In genomic region chr6:92034713-92035112, GRCm38 (mm10) we compare ENCODE assay signal across 11 mouse cellular contexts. TPM values are rescaled to one million over a fixed set of nuclear protein-coding genes. Genes with fewer than 3 reads are reported as not detected.
A peak's percentile ranks its signal among the peaks of the same experiment; 100 is the strongest.
DNase-seq lines count a peak whose midpoint lies in the region; ATAC-seq lines count a peak whose summit lies in the region.
"Had no signal": no experiment of that assay in that cellular context is flagged by ENCODE, and none has a peak within 500 bp of the region (broad histone marks: within the 10 kb centered on the region; RNA-seq: fewer than 3 reads in every experiment).

No protein-coding gene starts in this region.

- H3K9me3 ChIP-seq in stomach, embryonic 16.5 days (replicated peaks; ENCODE audit: control insufficient read depth, low read length): no peaks in the 10 kb centered on the region
- H3K9me3 ChIP-seq in hindbrain, embryonic 16.5 days (ENCODE audit: control insufficient read depth, low read length): no peaks in the 10 kb centered on the region
- no peaks in the 10 kb centered on the region for H3K9me3 ChIP-seq in forebrain, embryonic 11.5 days (ENCODE audit: control insufficient read depth, low read length)

- peak overlapping the region; percentile 38; the same call in 1 of the 2 replicates for H3K9ac ChIP-seq in stomach, embryonic 16.5 days (ENCODE audit: low read length)
- no peak overlapping the region for H3K9ac ChIP-seq in hindbrain, embryonic 16.5 days (ENCODE audit: low read depth, low read length)
- no peak overlapping the region for H3K9ac ChIP-seq in forebrain, embryonic 11.5 days (ENCODE audit: low read length)

- no peaks in the 10 kb centered on the region for H3K27me3 ChIP-seq in stomach, embryonic 16.5 days (ENCODE audit: control insufficient read depth, insufficient read depth, low read length)
- H3K27me3 ChIP-seq in hindbrain, embryonic 16.5 days (replicated peaks; ENCODE audit: control insufficient read depth, insufficient read depth, low read length): no peaks in the 10 kb centered on the region
- no peaks in the 10 kb centered on the region for H3K27me3 ChIP-seq in forebrain, embryonic 11.5 days (ENCODE audit: control insufficient read depth, insufficient read depth, low read length)

- no peaks in the 10 kb centered on the region for H3K36me3 ChIP-seq in stomach, embryonic 16.5 days (ENCODE audit: control insufficient read depth, insufficient read depth, low read length)
- H3K36me3 ChIP-seq in hindbrain, embryonic 16.5 days (ENCODE audit: control insufficient read depth, insufficient read depth, low read length): no peaks in the 10 kb centered on the region
- no peaks in the 10 kb centered on the region for H3K36me3 ChIP-seq in forebrain, embryonic 11.5 days (ENCODE audit: control insufficient read depth, insufficient read depth, low read length)

- peak; percentile 76 for ATAC-seq in stomach, embryonic 16.5 days (ENCODE audit: insufficient read depth, low FRiP score)
- no peak for ATAC-seq in hindbrain, embryonic 16.5 days
- ATAC-seq in forebrain, embryonic 11.5 days (replicated peaks; ENCODE audit: low FRiP score): no peak

- H3K4me2 ChIP-seq in stomach, embryonic 16.5 days (ENCODE audit: low read depth, low read length): no peak overlapping the region
- H3K4me2 ChIP-seq in hindbrain, embryonic 16.5 days (ENCODE audit: low read length): no peak overlapping the region
- H3K4me2 ChIP-seq in forebrain, embryonic 11.5 days (ENCODE audit: low read depth, low read length, severe bottlenecking): no peak overlapping the region

- 18% methylated on average over 6 of the region's 6 CpGs for WGBS in stomach, embryonic 16.5 days
- WGBS in hindbrain, embryonic 16.5 days: 69% methylated on average over 6 of the region's 6 CpGs
- WGBS in forebrain, embryonic 11.5 days: 78% methylated on average over 6 of the region's 6 CpGs

- peaks cover 15% of the 10 kb centered on the region for H3K4me1 ChIP-seq in stomach, embryonic 16.5 days (ENCODE audit: control insufficient read depth, insufficient read depth, low read length)
- no peaks in the 10 kb centered on the region for H3K4me1 ChIP-seq in hindbrain, embryonic 16.5 days (ENCODE audit: control insufficient read depth, insufficient read depth, low read depth, low read length)
- H3K4me1 ChIP-seq in forebrain, embryonic 11.5 days (replicated peaks; ENCODE audit: control insufficient read depth, insufficient read depth, low read length): no peaks in the 10 kb centered on the region

- no peak overlapping the region for H3K4me3 ChIP-seq in stomach, embryonic 16.5 days (replicated peaks; ENCODE audit: low read length)
- no peak overlapping the region for H3K4me3 ChIP-seq in hindbrain, embryonic 16.5 days (ENCODE audit: low read length)
- no peak overlapping the region for H3K4me3 ChIP-seq in forebrain, embryonic 11.5 days (ENCODE audit: low read depth, low read length)

- intact Hi-C loops in heart, postnatal 25 days (cut with DNase I): no loop called here

- DNase-seq in urinary bladder, postnatal 14 days (ENCODE audit: low spot score): peak; percentile 28
- DNase-seq in urinary bladder, adult 2 months (ENCODE audit: low spot score): no peak
- DNase-seq in heart, postnatal 25 days (ENCODE audit: low spot score): peak; percentile 58
- DNase-seq in kidney, postnatal 25 days: peak; percentile 67 to 84
- no peak for DNase-seq in forebrain, embryonic 11.5 days (ENCODE audit: low spot score)
- no peak for DNase-seq in thymus, postnatal 4 days
- DNase-seq: midbrain, embryonic 14.5 days; right cerebral cortex, adult 18-20 months; thymus, adult 2 months had no signal

- H3K27ac ChIP-seq in stomach, embryonic 16.5 days (ENCODE audit: low read length): no peak overlapping the region
- no peak overlapping the region for H3K27ac ChIP-seq in hindbrain, embryonic 16.5 days (ENCODE audit: low read depth, low read length)
- H3K27ac ChIP-seq in forebrain, embryonic 11.5 days (ENCODE audit: low read depth, low read length): no peak overlapping the region

RNA-seq across cellular contexts. Expression of gene Fgd5, which starts 56.0 kb away (rescaled TPM):
- polyA plus RNA-seq in urinary bladder, adult 2 months (2012; rRNA removed): 8.3 and 13.0 TPM in 2 replicates
- 10 to 100 TPM; 24.2 to 26.8 TPM for total RNA-seq in heart, postnatal 25 days (2021)
- polyA plus RNA-seq in stomach, embryonic 16.5 days (2015; fragmentation: Nextera tagmentation; extraction: Ambion mirVana): 8.1 and 8.2 TPM in 2 replicates
- 14.7 and 17.1 TPM in 2 replicates for polyA plus RNA-seq in hindbrain, embryonic 16.5 days (2015; fragmentation: Nextera tagmentation; extraction: Ambion mirVana)
- polyA plus RNA-seq in forebrain, embryonic 11.5 days (2014; fragmentation: Nextera tagmentation; extraction: Ambion mirVana): 6.3 and 6.6 TPM in 2 replicates

RNA-seq across cellular contexts. Expression of gene Nr2c2, which starts 56.5 kb away (rescaled TPM):
- polyA plus RNA-seq in urinary bladder, adult 2 months (2012; rRNA removed): 18.9 and 19.7 TPM in 2 replicates
- total RNA-seq in heart, postnatal 25 days (2021): 10 to 100 TPM; 23.4 to 27.6 TPM
- 11.5 and 14.7 TPM in 2 replicates for polyA plus RNA-seq in stomach, embryonic 16.5 days (2015; fragmentation: Nextera tagmentation; extraction: Ambion mirVana)
- 16.0 and 16.5 TPM in 2 replicates for polyA plus RNA-seq in hindbrain, embryonic 16.5 days (2015; fragmentation: Nextera tagmentation; extraction: Ambion mirVana)
- 30.3 and 38.5 TPM in 2 replicates for polyA plus RNA-seq in forebrain, embryonic 11.5 days (2014; fragmentation: Nextera tagmentation; extraction: Ambion mirVana)

Comparison
In these comparisons a context has a peak if more than half of its experiments do, and no peak if none do; other contexts are left out.
1. DNase-seq: peak in urinary bladder, postnatal 14 days (single experiment), heart, postnatal 25 days (single experiment) and kidney, postnatal 25 days (2 of 2); none in urinary bladder, adult 2 months (single experiment), forebrain, embryonic 11.5 days (single experiment) and thymus, postnatal 4 days (single experiment).